Comparison of ENCODE assay signal across 8 mouse cellular contexts in genomic region chr12:112693185-112694126, GRCm38 (mm10). TPM values are rescaled to one million over a fixed set of nuclear protein-coding genes. Genes with fewer than 3 reads are reported as not detected.
DNase-seq lines count a peak whose midpoint lies in the region; ATAC-seq lines count a peak whose summit lies in the region.

No protein-coding gene starts in this region.

- peak overlapping the region; percentile 62 for H3K4me3 ChIP-seq in hindbrain, embryonic 16.5 days (ENCODE audit: low read length)

- H3K27me3 ChIP-seq in hindbrain, embryonic 16.5 days (replicated peaks; ENCODE audit: control insufficient read depth, insufficient read depth, low read length) = no peaks in the 10 kb centered on the region

- ATAC-seq in hindbrain, embryonic 16.5 days = peak; percentile 95

- H3K36me3 ChIP-seq in hindbrain, embryonic 16.5 days (ENCODE audit: control insufficient read depth, insufficient read depth, low read length) = no peaks in the 10 kb centered on the region

- DNase-seq in ZHBTc4 (ENCODE audit: low read depth, low spot score) = peak; percentile 97
- DNase-seq in cerebellum, postnatal 4 days (ENCODE audit: low spot score in 2 of 2) = peak; percentile 94 to 96
- DNase-seq in gastrocnemius, adult 18-20 months (ENCODE audit: low spot score) = peak; percentile 94
- DNase-seq in left cerebral cortex, adult 18-20 months (ENCODE audit: low spot score in 2 of 2) = peak; percentile 92 to 96
- peak; percentile 97 for DNase-seq in lung, postnatal 4 days
- peak; percentile 97 for DNase-seq in retina, postnatal 1 day
- DNase-seq in thymus, postnatal 4 days = peak; percentile 96

- no peaks in the 10 kb centered on the region for H3K9me3 ChIP-seq in hindbrain, embryonic 16.5 days (ENCODE audit: control insufficient read depth, low read length)

- H3K4me2 ChIP-seq in hindbrain, embryonic 16.5 days (ENCODE audit: low read length) = peak overlapping the region; percentile 83

- H3K9ac ChIP-seq in hindbrain, embryonic 16.5 days (ENCODE audit: low read depth, low read length) = peak overlapping the region; percentile 87

- peak overlapping the region; percentile 82 for H3K27ac ChIP-seq in hindbrain, embryonic 16.5 days (ENCODE audit: low read depth, low read length)

- 1% methylated on average over 52 of the region's 54 CpGs for WGBS in hindbrain, embryonic 16.5 days

- peaks cover 14% of the 10 kb centered on the region for H3K4me1 ChIP-seq in hindbrain, embryonic 16.5 days (ENCODE audit: control insufficient read depth, insufficient read depth, low read depth, low read length)

RNA-seq across cellular contexts. Expression of gene Zbtb42, which starts 14.8 kb away (rescaled TPM):
- total RNA-seq in gastrocnemius, adult 18-20 months (2021) = under 1 TPM; 0.59 to 0.90 TPM
- polyA plus RNA-seq in hindbrain, embryonic 16.5 days (2015; fragmentation: Nextera tagmentation; extraction: Ambion mirVana) = 2.4 and 4.0 TPM in 2 replicates
- 1 to 10 TPM; 1.1 to 1.5 TPM for total RNA-seq in left cerebral cortex, adult 18-20 months (2021)

RNA-seq across cellular contexts. Expression of gene Akt1, which starts 18.8 kb away (rescaled TPM):
- total RNA-seq in gastrocnemius, adult 18-20 months (2021) = 10 to 100 TPM; 44.7 to 49.5 TPM
- 55.6 and 62.3 TPM in 2 replicates for polyA plus RNA-seq in hindbrain, embryonic 16.5 days (2015; fragmentation: Nextera tagmentation; extraction: Ambion mirVana)
- 100 to 1,000 TPM; 161 to 169 TPM for total RNA-seq in left cerebral cortex, adult 18-20 months (2021)

RNA-seq across cellular contexts. Expression of gene Cep170b, which starts 26.8 kb away (rescaled TPM):
- total RNA-seq in gastrocnemius, adult 18-20 months (2021) = 10 to 100 TPM in 1 of 2 experiments, 1 to 10 TPM in 1; 9.0 to 12.8 TPM
- 29.5 and 30.6 TPM in 2 replicates for polyA plus RNA-seq in hindbrain, embryonic 16.5 days (2015; fragmentation: Nextera tagmentation; extraction: Ambion mirVana)
- total RNA-seq in left cerebral cortex, adult 18-20 months (2021) = 100 to 1,000 TPM; 267 to 284 TPM

RNA-seq across cellular contexts. Expression of gene Siva1, which starts 49.0 kb away (rescaled TPM):
- total RNA-seq in gastrocnemius, adult 18-20 months (2021) = 10 to 100 TPM; 21.6 to 22.7 TPM
- polyA plus RNA-seq in hindbrain, embryonic 16.5 days (2015; fragmentation: Nextera tagmentation; extraction: Ambion mirVana) = 48.1 and 57.5 TPM in 2 replicates
- total RNA-seq in left cerebral cortex, adult 18-20 months (2021) = 10 to 100 TPM; 21.6 to 22.0 TPM

Comparison
In these comparisons a context has a peak if more than half of its experiments do, and no peak if none do; other contexts are left out.
1. Peak in every context shown above with its lines: DNase-seq, ATAC-seq, H3K4me3 ChIP-seq and H3K27ac ChIP-seq.
2. RNA of gene Cep170b, which starts 26.8 kb away (total RNA-seq): 267 to 284 TPM in left cerebral cortex, adult 18-20 months; 9.0 to 12.8 TPM in gastrocnemius, adult 18-20 months; every median in the first group is over 10 times any median in the second.